Mouse (Mus musculus) cerebellum, adult 2 months (tissue): ENCODE measurements around the gene Ptpn13. TPM values are rescaled to one million over a fixed set of nuclear protein-coding genes. Genes with fewer than 3 reads are reported as not detected.

ENCODE experiments used
- DNase-seq, 2 experiments: peaks; one replicate each; pipeline ENCODE4 v3.0.0; 2021
- H3K27ac ChIP-seq: fragments of 200-500 bp; 2 replicates; pipeline ENCODE4 v1.5.1; 2012; ENCODE audit warnings: low read length, control low read depth, inconsistent platforms; ENCODE audit not compliant: insufficient read depth
- H3K27me3 ChIP-seq: fragments of 200-500 bp; 2 replicates; pipeline ENCODE4 v1.6.1; 2012; ENCODE audit warnings: inconsistent platforms, mild to moderate bottlenecking, low read length, moderate library complexity; ENCODE audit not compliant: control insufficient read depth, insufficient read depth
- H3K4me1 ChIP-seq: fragments of 200-500 bp; 2 replicates; pipeline ENCODE4 v1.6.1; 2011; ENCODE audit warnings: low read length; ENCODE audit not compliant: control insufficient read depth, insufficient read depth
- H3K4me3 ChIP-seq: fragments of 200-500 bp; replicated peaks from 2 replicates; pipeline ENCODE3; 2011; ENCODE audit warnings: mild to moderate bottlenecking, low read depth, low read length, control low read depth; ENCODE audit not compliant: insufficient read depth
- CTCF ChIP-seq: fragments of 200-500 bp; IDR thresholded peaks from 2 replicates; pipeline ENCODE4 v1.5.1; 2011; ENCODE audit warnings: low read depth, mild to moderate bottlenecking, control low read depth, low read length, moderate library complexity, borderline replicate concordance; ENCODE audit not compliant: insufficient read depth
- POLR2A ChIP-seq: fragments of 200-500 bp; IDR thresholded peaks from 2 replicates; pipeline ENCODE4 v1.6.1; 2011; ENCODE audit warnings: low read length, control low read depth, borderline replicate concordance; ENCODE audit not compliant: insufficient read depth
- WGBS: fragments of 180-500 bp; shearing (Covaris S2); methylation state at CpG from one replicate; pipeline ENCODE4 v1.1.7; 2018; 5-methylcytosine and 5-hydroxymethylcytosine counted together
- polyA plus RNA-seq: library from polyadenylated mRNA; depleted of rRNA; stranded (reverse); fragments of >200 nt; gene quantifications from 2 replicates; pipeline ENCODE4 v1.2.3, GENCODE M21; 2012

Gene Ptpn13
- polyA plus RNA-seq, 1 experiment, result 6.1 TPM

DNA sequence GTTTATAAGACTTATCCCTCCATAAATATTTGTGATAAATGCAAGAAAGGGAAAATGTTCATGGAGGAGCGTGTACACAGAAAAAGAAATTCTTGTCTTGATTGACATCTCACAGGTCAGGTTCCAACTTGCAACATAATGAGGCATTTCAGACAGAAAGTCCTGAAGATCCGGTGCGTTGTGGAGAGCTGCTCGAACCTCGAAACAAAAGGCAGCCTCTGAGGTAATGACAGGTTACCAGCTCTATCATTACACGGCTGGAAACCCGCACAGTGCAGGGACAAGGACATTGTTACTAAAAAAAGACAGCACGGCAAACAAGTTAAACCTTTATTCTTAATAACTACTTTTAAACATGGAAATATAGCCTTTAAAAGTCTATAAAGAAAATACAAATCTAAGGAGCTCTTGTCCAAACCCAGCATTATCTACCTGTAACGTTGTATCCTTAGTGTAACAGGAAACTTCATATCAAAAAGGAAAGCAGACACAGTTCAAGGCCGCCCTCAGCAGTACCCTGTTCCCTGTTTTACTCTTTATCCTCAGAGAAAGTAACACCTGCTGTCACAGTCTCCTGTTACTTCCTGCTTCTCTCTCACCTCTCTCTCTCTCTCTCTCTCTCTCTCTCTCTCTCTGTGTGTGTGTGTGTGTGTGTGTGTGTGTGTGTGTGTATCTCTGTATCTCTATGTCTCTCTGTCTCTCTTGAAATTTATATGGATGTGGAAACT lies 12.8 kb upstream of the Ptpn13 start:
- H3K4me1 ChIP-seq, result no peaks in the 10 kb centered on the region
- 60% methylated on average over 10 of the region's 10 CpGs for WGBS
- H3K27me3 ChIP-seq, result no peaks in the 10 kb centered on the region
- H3K4me3 ChIP-seq, result no peak overlapping the region
- no peak overlapping the region for H3K27ac ChIP-seq
- TF ChIP-seq POLR2A (no peak), CTCF (no peak)
- no peak for DNase-seq

DNA sequence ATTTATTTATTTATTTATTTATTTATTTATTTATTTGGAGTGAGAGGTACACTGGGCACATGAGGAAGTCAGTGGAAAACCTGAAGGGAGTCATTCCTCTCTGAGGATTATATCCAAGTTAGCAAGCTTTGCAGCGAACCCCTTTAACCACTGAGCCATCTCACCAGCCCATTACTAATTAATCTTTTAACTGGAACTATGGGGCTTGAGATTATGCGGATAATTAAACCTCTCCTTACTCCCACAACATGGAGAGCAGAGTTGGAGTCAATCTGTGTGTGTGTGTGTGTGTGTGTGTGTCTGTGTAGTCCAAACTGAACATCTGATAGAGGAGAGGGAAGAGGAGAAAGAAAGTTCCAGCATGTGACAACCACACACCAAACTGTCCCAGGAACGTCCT lies 10.4 kb upstream of the Ptpn13 start:
- Histone ChIP-seq H3K27me3 (no peaks in the 10 kb centered on the region), H3K4me1 (no peaks in the 10 kb centered on the region), H3K4me3 (no peak overlapping the region), H3K27ac (no peak overlapping the region)
- TF ChIP-seq CTCF (no peak), POLR2A (no peak)
- DNase-seq, result no peak
- 77% methylated on average over 3 of the region's 3 CpGs for WGBS

DNA sequence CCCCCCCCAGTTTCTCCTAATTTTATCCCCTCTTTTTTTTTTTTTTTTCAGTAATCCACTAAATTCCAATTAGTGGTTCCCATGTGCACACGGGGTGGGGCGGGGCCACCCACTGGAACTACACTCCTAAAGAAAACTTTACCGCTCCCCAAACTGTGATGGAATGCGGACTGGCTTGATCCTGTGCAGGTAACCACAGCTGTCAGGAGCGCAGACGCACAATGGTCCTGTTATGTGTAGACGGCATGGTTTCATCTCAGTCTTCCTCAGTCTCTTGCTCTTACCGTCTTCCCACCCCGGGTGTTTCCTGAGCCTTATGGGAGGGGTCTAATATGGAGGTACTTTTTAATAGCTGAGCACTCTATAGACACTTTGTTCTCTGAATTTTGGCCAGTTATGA lies 7.0 kb upstream of the Ptpn13 start:
- Histone ChIP-seq H3K4me3 (no peak overlapping the region), H3K27me3 (no peaks in the 10 kb centered on the region; the same call in 1 of the 2 replicates), H3K4me1 (no peaks in the 10 kb centered on the region), H3K27ac (no peak overlapping the region)
- 88% methylated on average over 9 of the region's 9 CpGs for WGBS
- TF ChIP-seq POLR2A (no peak), CTCF (no peak)
- no peak for DNase-seq

DNA sequence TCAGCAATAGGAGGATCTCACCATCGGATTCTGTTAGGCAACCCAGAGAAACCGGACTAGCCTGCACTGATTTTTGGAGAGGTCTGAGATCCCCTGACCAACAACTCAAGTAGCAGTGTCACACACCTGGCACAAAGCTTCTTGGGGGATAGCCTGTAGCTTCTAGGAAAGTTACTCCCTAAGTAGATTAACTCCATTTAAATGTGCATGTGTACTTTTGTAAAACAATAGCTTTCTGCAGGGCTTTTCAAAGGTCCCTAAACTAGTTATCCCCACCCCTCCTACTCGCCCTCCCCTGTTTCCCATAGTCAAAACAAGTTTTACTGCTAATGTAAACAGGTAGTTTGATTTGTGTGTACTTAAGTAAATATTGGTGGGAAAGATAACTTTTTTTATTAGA lies 6.1 kb upstream of the Ptpn13 start:
- 69% methylated on average over 3 of the region's 3 CpGs for WGBS
- no peaks in the 10 kb centered on the region for H3K4me1 ChIP-seq
- no peak overlapping the region for H3K27ac ChIP-seq
- no peak for DNase-seq
- no peaks in the 10 kb centered on the region; the same call in 1 of the 2 replicates for H3K27me3 ChIP-seq
- H3K4me3 ChIP-seq, result no peak overlapping the region
- TF ChIP-seq POLR2A (no peak), CTCF (no peak)

DNA sequence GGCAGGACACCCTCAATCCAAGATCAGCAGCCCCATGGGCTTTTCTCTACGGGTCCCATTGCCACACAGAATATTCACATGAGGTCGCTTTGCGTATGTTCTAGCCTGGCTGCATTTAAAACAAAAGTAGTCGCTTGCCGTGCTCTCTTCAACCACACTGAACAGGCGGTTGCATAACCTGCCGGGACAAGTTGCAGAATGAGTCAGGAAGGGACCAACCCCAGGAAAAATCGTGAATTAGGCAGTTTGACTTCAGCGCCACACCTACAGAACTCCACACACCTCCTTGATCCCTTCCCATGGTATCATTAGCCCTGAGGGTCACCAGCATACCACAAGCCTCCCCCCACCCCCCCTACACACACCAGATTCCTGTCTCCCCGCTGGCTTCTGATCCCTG lies 4.4 kb upstream of the Ptpn13 start:
- no peak overlapping the region for H3K4me3 ChIP-seq
- no peaks in the 10 kb centered on the region for H3K4me1 ChIP-seq
- 64% methylated on average over 10 of the region's 10 CpGs for WGBS
- H3K27me3 ChIP-seq, result no peaks in the 10 kb centered on the region; the same call in 1 of the 2 replicates
- no peak for DNase-seq
- H3K27ac ChIP-seq, result no peak overlapping the region
- TF ChIP-seq POLR2A (no peak), CTCF (no peak)

DNA sequence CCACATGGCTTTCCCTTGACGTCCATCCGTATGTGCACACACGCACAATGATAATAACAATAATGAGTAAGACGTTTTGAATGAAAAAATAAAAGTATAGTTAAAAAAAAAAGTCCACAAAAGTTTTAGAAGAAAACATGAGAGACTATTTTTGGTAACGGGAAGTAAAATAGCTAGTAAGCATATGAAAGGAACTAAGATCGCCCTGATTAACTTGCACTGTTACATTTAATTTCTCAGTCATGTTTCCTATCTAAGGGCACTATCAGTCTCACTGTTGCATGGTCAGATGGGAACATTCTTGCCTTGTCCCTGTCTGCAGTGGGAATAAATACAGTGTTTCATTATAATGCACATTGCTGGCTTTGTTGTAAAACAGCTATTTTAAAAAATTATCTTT lies 2.4 kb upstream of the Ptpn13 start:
- Histone ChIP-seq H3K4me1 (no peaks in the 10 kb centered on the region), H3K27ac (no peak overlapping the region), H3K4me3 (no peak overlapping the region), H3K27me3 (no peaks in the 10 kb centered on the region; the same call in 1 of the 2 replicates)
- TF ChIP-seq CTCF (no peak), POLR2A (no peak)
- WGBS, result 86% methylated on average over 6 of the region's 6 CpGs
- no peak for DNase-seq

DNA sequence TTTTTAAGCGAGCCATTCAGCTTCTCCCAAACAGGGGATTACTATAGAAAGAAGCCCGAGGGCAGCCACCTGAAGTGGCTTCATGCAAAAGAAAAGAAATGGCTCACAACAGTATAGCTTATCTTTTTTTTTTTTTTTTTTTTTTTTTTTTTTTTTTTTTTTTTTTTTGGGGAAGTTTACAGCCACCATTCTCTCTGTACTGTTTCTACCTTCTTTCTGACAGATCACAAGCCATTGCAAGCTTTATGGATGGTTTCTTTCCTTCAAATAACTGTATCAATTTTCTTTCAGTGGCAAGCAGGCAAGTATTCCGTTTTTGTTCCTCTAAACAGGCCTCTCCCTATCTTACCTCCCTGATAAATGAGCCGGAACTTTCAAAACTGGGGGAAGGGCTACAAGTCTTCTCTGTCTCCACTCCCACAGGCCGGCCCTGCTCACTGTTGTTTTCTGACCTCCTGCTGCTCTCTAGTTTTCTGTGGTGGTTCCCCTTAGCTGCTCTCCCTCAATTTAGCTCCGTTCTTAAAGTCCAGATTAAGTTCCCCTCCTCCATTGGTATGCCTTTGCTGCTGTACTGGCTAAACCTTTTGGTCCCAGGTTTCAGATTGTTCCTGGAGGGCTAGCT lies 1.6 kb upstream of the Ptpn13 start:
- no peaks in the 10 kb centered on the region; the same call in 1 of the 2 replicates for H3K27me3 ChIP-seq
- H3K27ac ChIP-seq, result no peak overlapping the region
- DNase-seq, result no peak
- no peak for TF ChIP-seq CTCF
- no peak for TF ChIP-seq POLR2A
- no peaks in the 10 kb centered on the region for H3K4me1 ChIP-seq
- H3K4me3 ChIP-seq, result no peak overlapping the region
- 69% methylated on average over 6 of the region's 6 CpGs for whole genome bisulfite sequencing

DNA sequence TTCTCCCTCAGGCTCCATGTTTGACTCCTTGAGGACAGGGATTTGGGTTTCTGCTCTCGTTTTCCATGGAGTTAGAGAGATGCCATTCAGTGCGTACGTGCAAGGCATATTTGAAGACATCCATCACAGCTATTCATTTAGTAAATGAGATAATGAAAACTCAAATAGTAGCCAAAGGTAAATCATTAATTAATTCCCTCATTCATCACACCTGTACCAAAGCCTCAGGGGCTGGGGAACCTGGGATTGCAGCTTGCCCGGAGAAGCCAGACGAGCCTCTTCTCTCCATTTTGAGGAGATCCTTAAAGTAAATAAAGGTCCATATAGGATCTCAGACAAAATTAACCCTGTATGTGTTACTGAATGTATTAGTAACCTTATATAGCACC lies 1.1 kb upstream of the Ptpn13 start:
- H3K27ac ChIP-seq, result no peak overlapping the region
- no peaks in the 10 kb centered on the region for H3K4me1 ChIP-seq
- no peak overlapping the region for H3K4me3 ChIP-seq
- H3K27me3 ChIP-seq, result no peaks in the 10 kb centered on the region; the same call in 1 of the 2 replicates
- TF ChIP-seq POLR2A (no peak), CTCF (no peak)
- no peak for DNase-seq
- WGBS, result 68% methylated on average over 5 of the region's 5 CpGs
